Mouse (Mus musculus): ENCODE measurements around the gene Smim12.

The Smim12 gene

DNA sequence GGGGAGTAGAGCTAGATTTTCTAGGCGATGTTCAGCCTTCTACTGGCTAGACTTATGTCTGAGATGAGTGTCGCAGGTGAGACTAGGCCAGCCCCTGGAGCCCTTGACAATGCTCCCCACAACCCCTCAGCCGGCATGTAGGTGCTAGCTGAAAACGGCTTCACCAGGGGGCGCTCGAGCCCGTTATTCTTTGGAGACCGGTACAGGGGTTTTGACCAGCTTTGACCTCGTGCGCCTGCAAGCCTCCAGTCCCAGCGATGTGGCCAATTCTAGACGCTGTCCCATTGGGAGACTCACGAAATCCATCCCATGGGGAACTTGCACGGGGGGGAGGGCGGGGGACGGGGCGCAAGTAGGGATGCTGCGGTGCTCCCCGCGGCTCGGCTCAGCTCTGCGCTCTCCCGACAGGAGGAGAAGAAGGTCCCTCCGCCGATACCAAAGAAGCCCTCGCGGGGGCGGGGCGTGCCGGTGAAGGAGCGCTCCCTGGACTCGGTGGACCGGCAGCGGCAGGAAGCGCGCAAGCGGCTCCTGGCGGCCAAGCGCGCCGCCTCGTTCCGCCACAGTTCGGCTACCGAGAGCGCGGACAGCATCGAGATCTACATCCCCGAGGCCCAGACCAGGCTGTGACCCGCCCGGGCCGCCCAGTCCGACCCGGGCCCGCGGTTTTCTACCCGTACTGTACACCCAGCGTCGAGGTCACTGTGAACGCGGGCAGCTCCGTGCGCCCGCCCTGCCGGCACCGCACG, 7.7 kb upstream of the Smim12 start:
- peak; percentile 65 to 71 for DNase-seq (ENCODE audit: low spot score in 2 of 2)

DNA sequence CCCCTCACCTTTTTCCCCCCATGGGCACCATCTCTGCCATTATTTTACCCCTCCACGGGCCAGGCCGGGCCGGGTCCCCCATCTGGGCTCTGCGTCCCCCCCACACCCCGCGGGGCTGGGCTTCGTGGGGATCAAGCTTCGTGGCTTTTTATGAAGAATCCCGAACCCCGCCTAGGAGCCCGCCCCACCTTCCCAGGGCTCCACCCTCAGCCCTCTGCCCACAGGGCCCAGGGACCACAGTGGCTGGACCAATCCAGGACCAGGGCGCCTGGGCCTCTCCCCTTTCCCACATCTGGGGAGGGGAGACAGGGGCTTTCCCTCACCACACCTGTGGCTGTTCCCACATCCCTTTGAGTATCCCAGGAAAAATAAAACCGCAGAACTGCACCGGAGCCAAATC, 7.0 kb upstream of the Smim12 start:
- no peak for DNase-seq (ENCODE audit: low spot score in 2 of 2)

DNA sequence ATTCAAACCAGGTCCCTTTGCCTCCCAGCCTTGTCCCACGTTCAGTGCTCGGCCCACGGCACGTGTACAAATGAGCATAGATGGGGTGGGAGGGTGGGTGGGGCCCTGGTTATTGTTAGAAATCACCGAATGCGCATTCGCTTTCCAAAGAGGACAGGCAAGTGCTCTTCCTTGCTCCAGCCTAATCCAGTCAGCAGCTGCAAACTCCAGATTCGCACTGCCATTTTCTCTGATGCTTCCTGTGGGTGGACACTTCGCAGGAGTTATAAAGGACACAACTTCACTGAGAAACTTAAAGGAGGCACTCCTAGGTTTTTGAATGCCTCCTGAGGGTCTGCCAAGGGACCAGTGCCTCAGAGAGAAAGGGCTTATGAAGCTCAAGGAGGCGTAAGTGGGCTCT, 6.3 kb upstream of the Smim12 start:
- DNase-seq (ENCODE audit: low spot score in 2 of 2), result no peak

DNA sequence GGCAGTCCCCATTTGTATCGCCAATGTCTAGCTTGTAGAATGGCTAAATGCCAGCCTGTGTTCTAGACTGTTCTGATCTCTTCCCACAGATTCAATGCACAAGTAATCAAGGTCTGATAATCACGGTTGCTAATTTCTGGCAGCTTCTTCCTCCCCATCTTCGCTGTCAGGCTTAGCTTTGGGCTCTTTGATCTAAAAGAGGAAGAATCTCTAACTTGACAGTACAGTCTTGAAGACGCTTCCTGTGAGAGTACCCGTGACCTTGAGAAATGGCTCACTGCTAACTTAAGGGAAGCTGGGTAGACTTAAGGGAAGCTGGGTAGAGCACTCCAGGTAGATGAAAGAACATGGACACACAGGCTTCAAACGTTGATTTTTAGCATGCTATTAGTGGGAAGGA, 888 bp upstream of the Smim12 start:
- no peak for DNase-seq (ENCODE audit: low spot score in 2 of 2)

DNA sequence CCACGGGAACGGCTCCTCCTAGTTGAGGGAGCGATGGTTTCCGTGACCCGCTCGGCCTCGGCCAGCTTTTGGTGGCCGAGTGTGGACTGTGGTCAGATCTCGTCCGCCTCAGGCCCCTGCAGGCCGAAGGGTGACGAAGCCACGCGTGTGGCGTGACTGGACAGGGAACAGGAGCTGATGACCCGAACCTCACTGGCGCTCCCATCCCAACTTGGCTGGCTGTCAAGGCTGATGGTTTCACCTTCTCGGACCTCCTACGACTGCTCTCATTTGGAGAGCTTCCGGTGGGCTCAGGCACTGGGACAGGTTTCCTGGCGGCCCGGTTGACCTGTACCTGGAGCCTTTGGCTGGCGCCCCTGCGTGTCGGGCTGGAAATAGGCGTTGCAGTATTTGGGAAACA, 369 bp downstream of the Smim12 start:
- DNase-seq (ENCODE audit: low spot score in 2 of 2), result no peak

DNA sequence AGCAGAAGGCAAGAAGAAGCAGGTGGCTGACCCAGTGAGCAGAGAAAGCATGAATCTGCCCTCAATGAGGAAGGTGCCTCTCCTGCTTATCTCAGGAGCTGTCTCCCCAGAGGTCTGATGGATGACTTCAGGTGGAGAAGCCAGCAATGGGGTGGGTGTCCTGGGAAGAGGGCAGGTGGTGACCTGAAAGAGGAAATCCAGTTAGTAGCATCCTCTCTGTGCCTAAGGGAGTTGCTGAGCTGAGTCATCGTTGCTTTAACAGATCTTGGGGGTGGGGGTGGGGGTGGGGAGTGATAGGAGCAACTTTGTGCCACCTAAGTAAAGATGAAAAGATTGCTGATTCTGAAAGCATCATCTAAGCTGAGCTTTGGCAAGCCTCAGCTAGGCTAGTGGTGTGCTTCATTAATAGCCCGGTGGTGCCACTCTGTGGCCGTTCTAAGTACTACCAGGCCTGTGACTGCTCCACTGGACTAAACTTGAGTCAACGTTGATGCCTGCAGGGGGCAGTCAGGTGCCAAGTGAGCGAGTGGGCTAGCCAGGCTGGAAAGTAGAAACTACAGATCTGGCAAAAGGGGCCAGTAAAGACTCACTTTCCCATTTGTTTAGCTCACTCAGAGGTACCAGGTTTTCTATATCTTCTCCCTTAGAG, 6.2 kb downstream of the Smim12 start:
- DNase-seq (ENCODE audit: low spot score in 2 of 2), result peak; percentile 96 to 99

DNA sequence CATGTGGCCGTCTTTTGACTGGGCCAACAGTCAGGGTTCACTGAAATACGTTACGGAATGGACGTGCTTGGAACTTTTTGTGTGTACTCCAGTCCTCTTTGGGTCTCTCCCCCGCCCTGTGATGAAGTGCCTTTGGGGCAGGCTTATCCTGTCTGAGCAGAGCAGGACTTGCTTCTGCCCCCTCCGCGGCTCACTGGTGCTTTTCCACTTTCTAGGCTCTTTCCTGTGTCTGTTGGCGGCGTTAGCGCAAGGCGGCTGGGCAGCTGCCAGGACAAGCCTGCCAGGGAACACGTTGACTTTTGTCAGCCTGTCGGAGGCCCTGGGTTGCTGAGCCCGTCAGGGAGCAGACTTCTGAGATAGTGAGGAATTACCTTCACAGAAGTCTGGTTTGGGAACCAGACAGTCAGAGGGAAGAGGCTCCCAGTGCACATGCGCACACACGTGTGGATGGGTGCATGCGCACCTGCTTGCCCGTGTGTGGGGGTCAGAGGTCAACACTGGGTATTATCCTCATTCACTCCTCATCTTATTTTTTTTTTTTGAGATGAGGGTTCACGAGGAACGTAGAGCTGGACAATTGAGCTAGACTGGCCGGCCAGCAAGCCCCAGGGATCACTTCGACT, 8.5 kb downstream of the Smim12 start:
- DNase-seq (ENCODE audit: low spot score in 2 of 2), result no peak

DNA sequence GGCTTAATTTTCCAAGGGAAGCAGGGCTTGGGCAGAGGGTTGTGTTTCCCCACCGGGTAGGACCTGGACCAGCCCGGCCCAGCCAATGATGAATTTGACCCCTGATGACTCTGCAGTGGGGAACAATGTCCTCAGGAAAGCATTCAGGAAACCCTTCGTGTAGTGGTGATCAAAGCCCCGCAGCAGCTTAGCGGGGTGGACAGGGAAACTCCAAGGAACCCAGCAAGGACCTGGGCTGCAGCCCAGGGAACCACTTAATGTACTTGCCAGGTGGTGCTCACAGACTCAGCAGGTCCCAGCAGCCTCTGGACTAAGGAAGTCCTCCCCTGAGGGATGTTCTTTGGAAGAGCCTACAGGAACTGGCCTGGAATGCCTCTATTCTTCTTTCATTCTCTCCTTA, 13.2 kb downstream of the Smim12 start:
- no peak for DNase-seq (ENCODE audit: low spot score in 2 of 2)

DNA sequence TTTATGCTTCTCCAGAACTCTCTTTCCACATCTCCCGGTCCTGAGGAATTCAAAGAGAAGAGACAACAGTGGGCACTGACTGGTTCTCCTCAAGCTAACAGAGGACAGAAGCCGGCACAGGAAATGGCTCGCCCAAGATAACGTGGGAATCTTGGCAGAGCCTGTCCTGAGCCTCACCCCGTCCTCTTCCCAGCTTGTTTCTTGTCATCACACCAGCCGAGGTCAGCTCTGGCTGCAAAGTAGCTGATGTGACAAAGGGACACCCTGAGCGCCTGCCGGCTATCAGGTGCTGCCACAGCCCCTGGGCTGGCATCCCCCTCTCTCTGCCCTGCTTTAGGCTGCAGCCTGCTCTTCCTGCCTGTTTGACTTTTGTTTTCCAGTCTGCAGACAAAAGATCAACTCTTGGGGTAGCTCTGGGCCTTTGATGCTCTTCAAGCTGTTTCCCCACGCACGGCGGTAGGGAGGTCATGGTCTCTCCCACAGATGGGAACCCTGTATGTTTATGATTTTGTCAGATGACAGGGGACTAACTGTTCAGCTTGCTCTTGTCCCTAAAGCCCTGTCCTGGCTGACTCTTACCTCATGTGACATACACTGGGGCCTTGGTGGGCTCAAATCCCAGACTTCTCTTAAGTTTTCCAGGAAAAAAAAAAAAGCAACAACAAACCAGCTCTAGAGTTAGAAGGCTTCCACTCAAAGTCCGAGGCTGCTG, 14.8 kb downstream of the Smim12 start:
- no peak for DNase-seq (ENCODE audit: low spot score in 2 of 2)

DNA sequence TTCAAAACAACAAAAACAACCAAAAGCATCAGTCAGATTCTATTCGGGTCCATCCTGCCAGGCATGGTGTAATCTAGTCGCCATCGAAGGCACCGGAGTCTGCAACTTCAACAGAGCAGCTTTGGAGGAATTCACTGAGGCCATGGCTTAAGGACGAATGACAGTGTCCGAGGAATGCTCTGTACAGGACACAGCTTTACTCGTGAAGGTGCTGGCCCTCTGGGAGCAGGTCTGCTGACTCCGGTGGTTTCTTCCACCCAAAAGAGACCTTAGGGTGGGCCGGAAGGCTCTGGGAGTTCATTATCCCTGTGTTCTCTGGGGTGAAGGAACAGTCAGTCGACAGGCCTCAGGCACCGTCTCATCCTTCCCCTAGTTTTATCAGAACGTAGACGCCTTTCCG, 18.0 kb downstream of the Smim12 start:
- DNase-seq (ENCODE audit: low spot score in 2 of 2), result no peak

DNA sequence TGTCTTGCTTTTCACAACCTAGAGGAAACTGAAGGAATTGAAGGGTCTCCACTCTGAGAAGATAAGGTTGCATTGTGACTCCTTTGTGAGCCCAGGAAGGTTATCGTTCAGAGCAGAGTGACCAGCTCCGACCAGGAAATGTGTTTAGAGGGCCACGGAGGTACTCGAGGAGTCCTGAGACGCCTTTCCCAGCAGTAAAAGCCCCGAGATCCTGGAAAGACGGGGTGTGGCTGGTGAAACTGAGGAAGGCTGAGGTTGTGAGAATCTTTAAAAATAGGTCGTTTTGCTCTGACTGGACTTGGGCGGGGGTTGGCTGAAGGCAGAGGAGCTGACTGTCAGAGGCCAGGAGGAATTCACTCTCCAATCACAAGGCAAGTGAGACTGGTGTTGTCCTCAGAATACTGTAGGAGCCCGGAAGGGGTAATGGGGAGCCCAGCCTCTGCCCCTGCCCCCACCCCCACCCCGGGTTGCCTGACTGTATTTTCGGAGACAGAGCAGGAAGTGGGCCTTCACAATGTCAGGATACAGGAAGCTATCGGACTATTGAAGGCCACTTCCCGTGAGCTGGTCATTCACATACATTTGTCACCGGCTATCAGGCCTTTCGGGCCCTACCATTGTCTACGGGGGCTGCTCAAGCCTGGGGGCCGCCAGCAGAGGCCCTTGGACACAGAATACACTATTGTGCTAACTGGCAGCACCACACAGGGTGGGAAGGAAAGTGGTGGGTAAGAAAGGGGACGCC, 20.0 kb downstream of the Smim12 start:
- no peak for DNase-seq (ENCODE audit: low spot score in 2 of 2)

DNA sequence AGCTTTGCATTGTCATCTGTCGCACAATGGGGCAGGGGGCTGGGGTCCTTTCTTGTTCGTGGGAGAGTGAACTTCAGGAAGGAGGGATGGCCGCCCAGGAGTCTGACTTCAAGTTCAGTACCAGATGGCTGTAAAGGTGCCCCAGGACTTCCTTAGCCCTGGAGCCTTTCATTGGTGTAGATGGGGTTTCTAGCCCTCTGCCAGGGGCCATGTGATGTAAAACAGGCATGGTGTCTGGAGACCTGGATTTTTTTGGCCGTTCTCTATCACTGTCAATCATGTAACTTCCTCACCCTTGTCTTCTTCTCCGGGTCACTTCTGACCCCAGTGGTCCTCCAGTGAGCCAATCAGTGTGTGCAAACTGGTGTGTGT, 20.6 kb downstream of the Smim12 start:
- no peak for DNase-seq (ENCODE audit: low spot score in 2 of 2)

DNA sequence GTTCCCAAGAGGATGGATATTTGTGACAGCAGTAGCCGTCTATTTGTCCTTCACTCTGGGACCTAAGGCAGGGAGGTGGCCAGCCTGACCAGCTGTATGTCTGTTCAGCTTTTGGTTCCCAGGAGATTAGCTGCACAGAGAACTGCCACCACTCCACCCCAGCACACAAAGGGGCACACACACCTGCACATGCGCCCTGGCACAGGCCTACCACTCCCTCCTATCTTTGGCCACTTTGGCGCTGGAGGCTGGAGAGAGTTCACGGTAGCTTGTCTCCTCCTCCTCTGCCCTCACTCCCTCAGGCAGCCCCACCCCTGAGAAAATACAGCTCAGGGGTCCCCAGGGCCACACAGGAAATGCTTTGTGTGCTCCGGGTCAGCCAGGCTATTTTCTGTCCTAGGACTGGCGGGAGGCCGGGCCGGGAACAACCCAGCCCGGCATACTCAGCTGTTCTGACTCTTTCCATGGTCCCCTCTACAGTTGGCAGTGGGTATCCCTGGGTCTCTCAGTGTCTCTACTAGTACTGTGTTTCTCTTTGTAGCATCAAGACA, 34.9 kb downstream of the Smim12 start:
- DNase-seq (ENCODE audit: low spot score in 2 of 2), result no peak

DNA sequence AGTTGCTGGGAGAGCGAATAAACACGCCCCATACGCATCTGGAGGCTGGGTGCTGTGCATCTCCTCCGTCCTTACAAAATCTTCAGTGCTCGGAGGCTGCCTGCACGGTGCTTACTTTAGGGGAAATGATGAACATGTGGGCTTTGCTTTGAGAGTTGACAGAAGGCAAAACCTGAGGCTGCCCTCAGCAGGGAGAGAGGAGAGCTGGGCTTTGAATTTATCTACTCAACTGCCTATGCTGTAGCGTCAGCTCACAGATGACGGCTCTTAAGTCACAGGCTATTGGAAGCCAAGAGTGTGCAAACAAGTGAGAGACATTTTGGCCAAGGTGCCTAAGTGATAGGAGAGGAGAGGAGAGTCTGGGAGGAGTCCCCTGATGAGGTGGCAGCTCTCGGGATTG, 35.7 kb downstream of the Smim12 start:
- no peak for DNase-seq (ENCODE audit: low spot score in 2 of 2)

DNA sequence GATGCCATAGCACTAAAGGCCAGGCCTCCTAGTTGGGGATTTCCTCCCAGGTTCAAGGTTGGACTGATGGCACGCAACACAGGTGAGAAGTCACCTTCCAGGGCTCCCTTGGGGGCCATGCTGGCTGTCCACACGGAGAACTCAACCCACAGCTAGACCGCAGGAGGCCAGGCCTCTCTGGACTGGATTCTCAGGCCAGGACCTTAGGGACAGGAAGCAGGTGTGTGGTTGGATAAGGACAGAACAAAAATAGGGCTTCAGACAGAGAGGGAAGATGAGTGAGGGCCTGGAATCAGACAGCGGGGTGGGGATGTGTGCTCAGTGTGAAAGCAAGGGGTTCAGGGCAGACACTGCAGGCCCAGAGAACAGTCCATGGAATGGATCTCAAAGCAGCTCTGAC, 43.3 kb downstream of the Smim12 start:
- no peak for DNase-seq (ENCODE audit: low spot score in 2 of 2)

DNA sequence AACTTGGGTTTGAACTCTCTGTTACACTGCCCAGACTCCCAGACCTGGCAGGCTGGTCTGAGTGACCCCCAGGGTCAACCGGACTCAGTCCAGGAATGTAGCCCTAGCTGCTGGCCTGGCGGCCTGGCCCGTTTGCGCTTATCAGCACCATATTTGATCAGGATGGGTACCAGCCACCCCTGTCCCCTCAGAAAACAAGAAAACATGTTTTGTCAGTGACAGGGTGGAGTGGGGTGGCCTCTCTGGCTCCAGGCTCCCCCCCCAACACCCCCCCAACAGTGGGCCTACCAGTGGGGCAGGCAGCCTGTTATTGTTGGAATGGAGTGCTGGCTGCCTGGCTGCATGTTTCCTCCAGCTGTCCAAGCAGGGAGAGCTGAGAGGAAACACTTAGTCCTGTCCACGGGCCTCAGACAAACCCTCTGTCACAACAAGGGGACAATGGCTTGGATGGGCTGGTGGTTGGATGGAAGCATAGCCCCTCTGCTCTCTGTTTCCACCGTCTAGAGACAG, 45.5 kb downstream of the Smim12 start:
- DNase-seq (ENCODE audit: low spot score in 2 of 2), result no peak

DNA sequence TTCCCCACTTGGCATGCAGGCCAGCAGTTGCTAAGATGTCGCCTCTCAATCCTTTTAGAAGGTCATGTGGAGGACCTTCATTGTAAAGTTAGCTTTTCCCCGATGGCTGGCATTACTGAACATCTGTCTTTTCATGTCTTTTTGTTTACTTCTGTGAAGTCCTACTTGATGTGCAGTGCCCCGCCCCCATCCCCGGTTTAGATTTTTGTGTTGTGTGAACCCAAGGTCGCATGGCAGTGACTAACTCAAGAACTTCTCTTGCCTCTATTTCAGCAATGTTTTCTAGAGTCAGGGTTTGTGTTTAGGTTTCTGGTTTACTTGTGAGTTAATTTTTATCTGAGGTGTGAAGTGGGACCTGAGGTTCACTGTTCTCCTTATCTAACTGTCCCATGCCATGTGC, 49.0 kb downstream of the Smim12 start:
- no peak for DNase-seq (ENCODE audit: low spot score in 2 of 2)

All from frontal cortex, postnatal 36 days (tissue).